Mouse (Mus musculus) adrenal gland, adult 18-20 months (tissue): Measurements from ENCODE around the gene Elmo1. TPM values are rescaled to one million over a fixed set of nuclear protein-coding genes. Genes with fewer than 3 reads are reported as not detected.

ENCODE experiments used
- DNase-seq, 2 experiments: peaks; one replicate each; pipeline ENCODE4 v3.0.0; 2021 to 2022; ENCODE audit warnings: low spot score in 2 of 2
- total RNA-seq, 2 experiments: library from RNA; stranded (reverse); gene quantifications; 1 replicate in 1 of 2; 2 replicates in 1 of 2; pipeline ENCODE4 v1.2.3; 2021

Elmo1 gene
- total RNA-seq, 2 experiments from 2014 or later = 8.9 to 14.4 TPM

DNA sequence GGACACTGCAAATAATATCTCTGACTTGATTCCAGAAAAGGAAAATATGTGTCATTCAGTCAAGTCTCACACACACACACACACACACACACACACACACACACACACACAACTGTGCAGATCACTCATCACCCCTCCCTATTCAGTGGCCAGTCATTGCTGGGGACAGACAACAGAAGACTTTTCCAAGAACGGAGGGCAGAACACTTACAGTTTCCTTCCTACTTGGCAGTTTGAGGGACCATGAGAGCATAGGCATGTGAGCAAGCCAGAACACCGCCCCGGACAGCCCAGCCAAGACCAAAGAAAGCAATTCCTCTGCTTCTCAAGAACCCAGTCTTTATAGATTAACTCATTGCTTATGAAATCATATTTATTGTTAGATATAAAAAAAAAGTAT, 165.0 kb downstream of the Elmo1 start:
- no peak for DNase-seq

DNA sequence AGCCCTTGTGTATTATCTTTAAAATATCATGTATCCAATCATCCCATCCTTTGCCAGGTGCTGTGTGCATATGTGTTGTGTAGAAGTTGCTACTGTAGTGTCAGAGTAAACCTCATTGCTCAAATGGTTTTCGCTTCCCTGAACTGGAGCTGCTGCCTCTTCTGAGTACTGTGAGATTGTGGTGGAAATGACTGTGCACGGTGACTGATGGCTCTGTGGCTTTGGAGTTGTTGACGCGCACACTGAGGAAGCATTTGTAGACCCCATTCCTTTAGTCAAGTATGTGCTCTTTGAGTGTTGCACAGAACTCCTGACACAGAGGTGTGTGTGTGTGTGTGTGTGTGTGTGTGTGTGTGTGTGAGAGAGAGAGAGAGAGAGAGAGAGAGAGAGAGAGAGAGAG, 166.2 kb downstream of the Elmo1 start:
- no peak for DNase-seq

DNA sequence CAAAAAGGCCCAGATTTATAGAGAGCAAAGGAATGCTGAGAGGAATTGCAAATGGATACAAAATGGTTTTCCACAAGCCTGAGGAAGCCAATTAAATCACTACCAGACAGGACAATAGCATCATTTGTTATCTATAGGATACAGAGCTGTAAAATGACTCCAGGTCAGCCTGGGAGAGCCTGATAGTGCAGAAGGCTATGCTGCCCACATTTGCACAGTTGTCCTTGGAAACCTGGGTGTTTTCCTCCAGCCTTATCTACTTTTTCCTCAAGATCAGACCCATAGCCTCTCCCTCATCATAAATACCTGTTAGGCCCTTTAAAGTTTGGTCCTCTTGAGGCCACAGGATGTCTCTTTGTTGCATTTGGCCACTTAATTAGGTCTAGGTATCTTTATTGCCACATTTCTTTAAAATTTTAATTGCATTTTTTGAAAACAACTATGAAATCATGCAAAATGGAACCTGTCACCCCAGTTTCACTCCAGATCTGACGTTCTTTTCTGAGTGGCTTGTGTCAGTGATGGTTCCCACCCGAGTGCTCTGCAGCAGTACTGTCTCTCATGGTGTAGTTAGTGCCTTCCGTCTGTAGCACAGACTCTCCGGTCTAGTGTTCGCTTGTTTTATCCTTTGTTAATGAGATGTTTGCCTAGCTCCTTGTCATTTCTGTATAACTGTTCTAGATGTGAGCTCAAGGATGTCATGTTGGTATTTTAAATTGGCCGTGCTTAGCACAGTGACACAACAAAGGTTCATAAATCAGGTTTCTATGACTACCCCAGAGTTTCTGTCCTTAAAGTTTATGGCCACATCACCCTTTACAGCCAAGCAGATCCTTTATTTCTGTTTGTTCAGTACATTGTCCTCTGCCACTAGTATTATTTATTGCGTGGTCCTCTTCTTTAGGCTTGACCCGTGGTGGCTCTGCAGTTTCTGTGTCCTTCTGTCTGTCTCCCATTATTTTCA, 167.4 kb downstream of the Elmo1 start:
- no peak for DNase-seq

DNA sequence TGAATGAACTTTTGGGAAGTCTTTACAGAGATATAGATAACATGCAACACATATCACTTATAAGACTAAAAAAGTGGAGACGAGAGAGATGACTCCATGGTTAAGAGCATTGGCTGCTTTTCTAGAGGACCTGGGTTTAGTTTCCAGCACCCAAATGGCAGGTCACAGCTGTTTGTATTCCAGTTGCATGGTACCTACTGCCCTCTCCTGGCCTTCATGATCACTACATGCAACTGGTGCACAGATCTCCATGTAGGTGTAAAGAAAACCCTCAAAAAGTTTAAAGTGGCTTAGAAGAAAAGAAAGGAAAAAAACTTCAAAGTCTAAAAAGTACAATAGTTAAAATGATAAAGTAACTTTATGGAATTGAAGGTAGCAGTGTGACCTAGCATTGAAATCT, 172.8 kb downstream of the Elmo1 start:
- DNase-seq = no peak

DNA sequence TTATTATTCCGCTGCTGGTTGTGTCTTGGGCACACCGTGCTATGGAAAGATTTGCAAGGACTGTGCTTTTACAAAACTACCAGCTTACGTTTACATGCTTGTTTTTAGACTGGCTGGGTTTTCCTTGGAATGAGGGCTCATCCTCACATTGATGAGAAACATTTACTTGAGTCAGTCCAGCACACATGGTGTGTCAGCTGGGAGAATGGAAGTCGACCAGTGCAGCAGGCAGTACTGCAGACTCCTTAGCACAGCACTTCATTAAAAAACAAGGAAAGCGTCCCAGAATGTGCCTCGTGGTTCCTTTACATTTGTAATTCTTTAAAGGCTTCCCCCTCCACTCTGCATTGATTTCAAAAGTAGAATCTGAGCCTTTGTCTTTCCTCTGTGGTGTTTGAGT, 179.8 kb downstream of the Elmo1 start:
- DNase-seq = no peak

DNA sequence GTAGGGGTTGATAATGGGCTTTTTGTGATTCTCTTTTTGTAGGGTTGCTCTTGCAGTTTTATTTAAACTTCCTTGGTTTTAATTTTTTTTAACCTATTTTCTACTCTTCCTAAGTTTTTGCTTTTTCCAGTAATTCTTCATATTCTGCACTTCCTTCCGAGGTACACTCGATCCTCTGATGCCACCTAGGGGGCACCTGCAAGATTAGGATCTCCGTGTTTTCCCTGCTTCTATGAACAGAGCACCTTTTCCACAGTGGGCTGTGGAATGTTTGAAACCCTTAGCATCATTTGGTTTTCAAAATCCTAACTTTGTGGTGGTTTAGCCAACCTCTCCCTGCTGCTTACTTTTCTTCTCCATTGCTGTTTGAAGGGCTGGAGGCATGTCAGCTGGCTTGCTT, 181.4 kb downstream of the Elmo1 start:
- DNase-seq = no peak

DNA sequence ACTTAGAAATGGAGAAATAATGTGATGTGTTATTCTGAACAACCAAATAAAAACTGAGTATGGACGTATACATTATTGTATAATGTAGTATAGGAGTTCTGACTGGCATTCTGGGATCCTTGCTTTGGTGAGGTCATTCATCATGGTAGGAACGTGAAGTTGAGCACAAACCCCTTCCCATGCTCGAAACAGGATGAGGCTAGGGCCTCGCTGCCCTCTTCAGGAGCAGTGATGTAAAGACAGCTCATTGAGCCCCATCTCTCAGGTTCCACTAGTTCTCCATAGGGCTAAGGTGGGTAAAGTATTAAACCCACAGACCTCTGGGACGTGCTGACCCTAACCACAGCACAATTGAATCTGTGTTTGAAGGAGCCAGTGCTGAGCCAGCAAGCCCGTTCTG, 182.2 kb downstream of the Elmo1 start:
- no peak for DNase-seq

DNA sequence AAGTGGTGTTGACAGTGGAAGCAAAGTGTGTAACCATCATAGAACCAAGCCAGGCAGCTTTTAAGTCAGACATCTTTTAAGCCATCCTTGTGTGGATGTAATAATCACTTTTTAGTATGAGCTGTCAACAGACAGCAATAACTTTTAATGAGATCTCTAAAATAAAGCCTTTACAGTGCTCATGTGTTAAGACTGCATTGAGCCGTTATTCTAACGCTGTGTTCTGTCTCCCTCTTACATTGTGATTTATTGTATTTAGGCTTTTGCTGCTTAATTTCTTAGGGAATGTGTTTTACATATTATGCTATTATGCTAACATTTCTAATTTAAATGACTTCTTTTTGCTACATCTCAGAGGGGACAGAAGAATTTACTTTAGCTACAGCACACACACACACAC, 189.5 kb downstream of the Elmo1 start:
- no peak for DNase-seq

DNA sequence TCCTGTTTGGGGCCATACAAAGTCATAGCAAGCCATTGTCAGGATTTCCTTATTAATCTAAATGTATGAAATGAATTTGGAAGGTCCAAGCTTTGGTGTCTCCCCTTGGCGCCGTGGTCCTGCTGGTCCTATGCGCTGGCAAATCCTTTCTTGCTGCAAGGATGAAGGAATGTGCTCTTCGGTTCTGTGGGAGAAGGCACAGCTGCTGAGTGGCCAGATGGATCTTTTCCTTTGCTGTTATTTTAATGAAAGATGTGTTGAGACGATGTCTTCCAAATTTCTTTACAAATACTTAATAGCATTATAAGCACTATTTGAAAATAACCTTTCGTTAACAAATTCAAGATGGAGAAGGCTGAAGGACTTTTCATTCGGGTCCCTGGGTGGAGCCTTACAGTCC, 193.5 kb downstream of the Elmo1 start:
- DNase-seq = no peak

DNA sequence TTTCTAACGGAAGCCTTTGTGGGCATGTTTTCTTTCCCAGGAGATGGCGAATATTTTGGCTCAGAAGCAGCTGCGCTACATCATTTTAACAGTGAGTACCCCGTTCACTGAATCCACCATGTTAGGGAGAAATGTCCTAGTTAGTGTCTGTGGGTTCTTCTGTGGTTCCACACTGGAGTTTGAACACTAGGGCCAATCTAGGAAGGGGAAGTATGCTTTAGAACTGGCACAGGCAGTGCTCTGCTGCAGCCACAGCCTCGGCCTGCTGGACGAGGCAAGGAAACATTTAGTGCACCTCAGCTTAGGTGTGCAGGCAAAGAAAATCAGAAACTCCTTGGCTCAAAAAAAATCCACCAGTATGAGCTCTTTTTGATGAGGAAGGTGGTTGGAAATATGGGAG, 196.3 kb downstream of the Elmo1 start:
- DNase-seq = no peak

DNA sequence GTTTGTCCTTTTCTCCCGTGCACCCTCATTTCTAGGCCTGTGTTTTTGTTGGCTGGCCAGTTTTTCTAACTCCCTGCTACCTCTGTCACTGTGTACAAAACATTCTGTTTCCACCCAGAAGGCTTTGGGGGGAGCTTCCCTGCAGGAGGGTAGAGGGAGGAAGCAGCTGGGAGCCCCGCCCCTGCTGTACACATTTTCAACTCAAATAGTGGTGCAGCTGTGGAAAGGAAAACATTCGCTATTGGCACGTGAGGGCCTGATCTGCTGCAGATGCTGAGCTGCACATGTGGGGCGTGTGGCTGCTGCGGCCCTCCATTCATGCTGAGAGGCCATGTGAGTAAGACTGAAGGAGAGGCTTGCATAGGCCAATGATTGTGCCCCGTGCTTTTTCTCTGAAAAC, 198.0 kb downstream of the Elmo1 start:
- DNase-seq = no peak

DNA sequence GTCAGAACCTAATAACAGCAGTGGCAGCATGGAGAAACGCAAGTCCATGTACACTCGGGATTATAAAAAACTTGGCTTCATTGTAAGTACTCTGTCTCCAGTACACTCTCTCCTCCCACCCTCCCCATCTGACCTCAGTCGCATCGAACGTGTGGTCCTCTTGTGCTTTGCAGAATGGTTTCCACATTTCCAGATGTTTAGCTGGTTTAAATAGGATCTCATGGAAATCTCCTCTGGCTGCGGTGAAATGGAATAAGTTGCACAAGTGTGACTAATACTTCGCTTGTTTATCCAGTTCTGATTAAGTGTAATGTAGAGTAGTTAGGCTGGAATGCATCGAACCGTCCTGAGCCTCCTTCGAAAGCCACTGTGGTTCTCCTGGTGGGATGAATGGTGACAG, 200.0 kb downstream of the Elmo1 start:
- no peak for DNase-seq

DNA sequence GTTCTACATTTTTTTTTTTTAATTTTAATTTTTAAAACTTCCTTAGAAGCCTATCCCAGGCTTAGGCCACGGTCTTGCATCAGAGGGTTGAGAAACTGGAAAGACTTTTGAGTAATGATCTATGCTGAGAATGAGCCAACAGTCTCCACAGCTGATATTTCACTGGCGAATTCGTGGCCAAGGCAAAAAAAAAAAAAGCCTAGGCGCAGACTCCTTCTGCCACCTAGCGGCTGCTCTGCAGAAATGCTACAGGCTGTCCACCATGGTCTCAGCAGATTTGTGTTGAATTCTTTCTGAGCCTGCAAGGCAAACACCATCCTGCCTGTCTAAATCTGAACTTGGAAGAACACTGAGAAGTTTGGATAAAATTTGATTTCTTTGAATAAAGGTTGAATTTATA, 202.0 kb downstream of the Elmo1 start:
- DNase-seq = peak; percentile 26 to 48

DNA sequence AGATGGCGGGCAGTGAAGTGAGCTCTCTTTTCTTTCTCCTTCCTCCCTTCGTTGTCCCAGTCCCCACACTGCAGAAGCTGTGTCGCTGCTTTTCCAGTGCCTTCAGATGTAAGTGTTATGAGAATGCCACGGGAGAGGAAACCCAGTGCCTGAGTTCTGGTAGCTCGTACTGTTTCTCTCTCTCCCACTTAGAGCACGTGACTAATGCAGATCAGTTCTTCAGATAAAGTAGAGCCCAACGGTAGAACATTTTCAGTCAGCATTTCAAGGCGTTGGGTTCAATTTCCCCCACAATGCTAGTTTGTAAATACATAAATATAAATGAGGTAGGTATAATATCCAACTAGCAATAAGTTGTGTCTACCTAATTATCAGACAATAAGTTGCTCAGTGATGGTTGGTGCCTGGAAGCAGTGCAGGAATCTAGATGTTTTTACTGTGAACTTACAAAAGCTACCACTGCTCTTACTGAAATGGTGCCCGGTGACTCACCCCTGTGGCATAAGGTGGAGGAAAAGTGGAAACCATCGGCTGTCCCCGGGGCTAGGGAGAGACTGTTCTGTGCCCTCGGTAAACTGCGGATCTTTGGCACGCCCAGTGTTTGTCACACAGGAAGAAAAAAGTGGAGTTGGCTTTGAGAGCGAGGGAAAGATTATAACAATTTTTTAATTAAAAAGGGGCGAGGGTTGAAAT, 205.0 kb downstream of the Elmo1 start:
- no peak for DNase-seq

DNA sequence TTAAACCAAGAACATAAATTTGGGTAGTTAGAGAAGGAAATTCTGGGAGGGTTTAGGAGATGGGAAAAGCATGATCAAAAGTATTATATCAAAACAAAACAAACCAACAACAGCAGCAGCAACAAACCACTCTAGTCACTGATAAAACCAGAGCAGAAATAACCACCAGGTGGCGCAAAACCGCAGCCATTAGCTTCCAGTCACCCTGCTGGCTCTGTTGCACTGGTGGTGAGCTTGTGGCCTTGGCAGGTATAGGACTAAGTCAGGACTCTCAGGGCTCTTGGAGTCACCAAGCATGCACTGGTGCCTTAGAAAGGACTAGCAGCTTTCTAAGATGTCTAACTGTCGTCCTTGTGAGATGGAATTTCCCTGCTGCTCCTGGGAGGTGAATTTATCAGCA, 207.4 kb downstream of the Elmo1 start:
- DNase-seq = peak; percentile 53 to 64

DNA sequence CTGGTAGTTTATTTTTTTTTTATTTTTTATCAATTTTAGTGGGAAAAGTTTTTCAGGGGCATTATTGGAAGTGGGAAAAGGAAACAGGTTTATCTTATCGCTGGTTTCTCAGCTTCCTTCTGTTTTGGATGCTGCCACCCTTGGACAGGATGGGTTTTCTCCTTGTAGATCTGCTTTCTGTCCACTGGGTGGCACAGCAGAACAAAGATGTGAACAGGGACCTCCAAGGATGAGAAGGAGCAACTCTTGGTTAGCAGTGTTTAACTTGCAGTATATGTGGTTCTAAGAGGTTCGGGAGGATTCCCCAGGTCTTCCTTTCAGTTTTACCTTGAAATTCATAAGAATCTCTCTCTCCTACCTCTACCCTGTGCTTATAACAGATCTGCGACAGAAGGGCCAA, 209.0 kb downstream of the Elmo1 start:
- no peak for DNase-seq

DNA sequence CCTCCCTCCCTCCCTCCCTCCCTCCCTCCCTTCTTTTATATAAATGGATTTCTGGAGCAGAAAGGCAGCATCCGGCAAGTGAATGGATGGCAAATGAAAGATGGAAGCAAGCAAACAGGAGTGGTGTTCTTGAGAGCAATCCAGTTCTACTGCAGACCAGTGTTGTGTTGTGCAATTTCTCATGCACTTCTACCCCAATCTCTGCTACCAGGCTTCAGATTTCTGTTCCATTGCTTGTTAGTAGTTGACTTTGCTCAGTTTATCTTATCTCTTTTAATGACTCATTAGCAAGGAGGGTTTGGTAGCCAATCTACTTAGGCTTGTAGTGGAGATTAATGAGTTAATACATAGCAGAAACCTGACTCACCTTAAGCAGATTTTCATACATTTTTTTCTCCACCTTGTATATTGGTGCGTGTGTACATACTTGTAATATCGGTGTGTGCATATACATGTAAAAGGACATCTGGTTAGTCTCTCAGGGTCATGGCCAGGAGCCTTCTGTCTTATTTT, 209.7 kb downstream of the Elmo1 start:
- DNase-seq = no peak

DNA sequence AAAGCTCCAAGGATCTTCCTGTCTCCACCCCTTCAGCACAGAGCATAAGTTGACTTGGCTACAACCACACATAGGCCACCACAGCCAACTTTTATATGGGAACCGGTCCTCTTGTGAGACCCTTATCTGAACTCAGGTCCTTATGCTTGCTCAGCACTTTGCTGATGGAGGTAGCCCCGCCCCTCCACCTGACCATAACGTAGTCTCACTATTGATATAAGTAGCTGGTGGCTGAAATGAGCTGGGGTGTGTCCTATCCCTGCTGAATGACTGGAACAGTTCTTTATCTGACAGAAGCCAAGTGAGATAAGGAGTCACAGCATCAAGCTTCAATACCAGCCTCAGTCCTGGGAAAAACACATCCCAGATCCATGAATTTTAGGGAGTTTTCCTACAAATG, 210.2 kb downstream of the Elmo1 start:
- DNase-seq = no peak

DNA sequence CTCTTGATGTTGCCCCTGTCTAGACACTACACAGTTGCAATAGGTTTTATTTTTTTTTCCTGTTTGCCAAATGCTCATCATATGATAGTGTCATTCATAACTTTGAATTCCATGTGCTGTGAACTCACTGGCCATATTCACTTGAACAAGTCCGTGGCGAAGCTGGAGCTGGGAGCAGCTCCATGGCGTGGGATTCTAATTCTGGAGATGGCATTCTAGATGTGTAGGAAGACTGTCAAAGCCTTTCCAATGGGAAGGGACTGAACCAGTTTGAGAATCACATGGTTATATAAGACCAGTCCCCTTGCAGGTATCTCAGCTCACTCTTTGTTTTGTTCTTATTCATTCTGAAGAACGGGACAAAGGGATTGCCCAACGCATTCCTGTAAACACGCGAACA, 211.4 kb downstream of the Elmo1 start:
- no peak for DNase-seq

DNA sequence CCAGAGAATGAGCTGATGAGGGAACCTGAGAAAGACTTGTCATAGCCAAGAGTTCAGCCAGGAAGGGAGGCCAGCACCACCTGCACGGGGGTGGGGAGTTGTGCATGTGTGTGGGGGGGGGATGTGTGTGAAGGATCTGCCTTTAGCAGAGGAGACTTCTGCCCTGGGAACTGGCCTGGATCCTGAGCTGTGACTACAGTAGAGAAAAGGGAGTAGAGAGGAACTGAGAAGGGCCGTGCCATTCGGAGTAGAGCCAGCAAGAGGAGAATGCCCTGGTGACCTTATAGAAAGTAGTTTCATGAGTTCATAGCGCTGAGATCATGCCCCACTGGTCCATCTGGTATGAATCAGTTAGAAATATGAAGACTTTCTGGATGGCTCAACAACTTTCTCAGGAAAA, 215.2 kb downstream of the Elmo1 start:
- no peak for DNase-seq

DNA sequence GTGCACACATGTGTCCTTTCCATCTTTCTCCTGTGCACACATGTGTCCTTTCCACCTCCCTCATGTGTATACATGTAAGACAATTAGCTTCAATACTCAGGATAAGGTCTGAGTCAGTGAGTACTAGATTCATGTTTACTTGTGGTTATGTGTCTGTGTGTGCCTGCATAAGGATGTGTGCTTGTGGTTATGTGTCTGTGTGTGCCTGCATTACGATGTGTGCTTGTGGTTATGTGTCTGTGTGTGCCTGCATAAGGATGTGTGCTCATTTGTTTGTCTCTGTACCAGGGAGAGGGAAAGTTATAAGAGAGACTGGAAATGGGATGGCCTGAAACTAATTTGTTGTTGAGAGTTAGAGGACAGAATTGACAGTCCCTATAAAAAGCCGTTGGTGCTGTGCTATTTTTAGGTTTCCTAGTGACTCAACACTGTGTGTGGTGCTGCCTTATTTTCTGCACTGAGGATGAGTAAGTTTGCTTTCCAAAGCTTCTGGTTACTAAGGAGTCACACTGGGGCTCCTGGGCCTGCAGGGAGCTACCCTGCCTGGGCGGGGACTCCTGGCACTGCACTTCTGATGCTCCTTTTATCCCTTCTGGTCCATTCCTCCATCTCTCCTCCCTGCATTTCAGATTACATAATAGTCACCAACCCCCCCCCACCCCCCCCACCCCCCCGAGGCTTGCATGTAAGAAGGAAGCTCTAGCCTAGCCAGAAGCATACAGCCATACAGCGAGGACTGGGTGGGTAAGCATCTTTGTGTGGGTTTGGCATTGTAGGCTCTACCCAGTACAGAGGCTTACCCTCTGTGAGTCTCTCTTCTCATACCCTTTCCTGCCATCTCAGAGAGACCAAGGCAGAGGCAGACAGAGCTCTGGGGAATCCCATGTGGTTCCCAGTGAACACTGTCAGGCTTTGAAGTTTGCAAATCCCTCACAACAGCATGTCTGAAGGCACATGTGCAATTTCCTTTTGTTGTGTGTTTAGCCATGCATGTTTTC, 216.1 kb downstream of the Elmo1 start:
- no peak for DNase-seq
